Mouse (Mus musculus): Measurements from ENCODE around the gene Kansl1. TPM values are rescaled to one million over a fixed set of nuclear protein-coding genes. Genes with fewer than 3 reads are reported as not detected.
A peak's percentile ranks its signal among the peaks of the same experiment; 100 is the strongest.

Kansl1 gene
- polyA plus RNA-seq, 1 experiment: 37.9 TPM

GRCm38 (mm10) chr11:104440521-104441474, 27.9 kb downstream of the Kansl1 start:
- Histone ChIP-seq H3K4me3 (ENCODE audit: insufficient read depth, low read length) (peak overlapping the region; percentile 74), H3K27ac (ENCODE audit: insufficient read depth, low read depth, low read length) (peak overlapping the region; percentile 99), H3K4me1 (ENCODE audit: control insufficient read depth, insufficient read depth, low read length) (peaks cover 15% of the 10 kb centered on the region)
- TF ChIP-seq CTCF (IDR thresholded peaks at IDR 0.05; ENCODE audit: low read depth, low read length) (no peak), POLR2A (IDR thresholded peaks at IDR 0.05; ENCODE audit: borderline replicate concordance, low read depth, low read length) (no peak)

- H3K27ac ChIP-seq (ENCODE audit: insufficient read depth, low read depth, low read length): no peak overlapping the region
Observed at GRCm38 (mm10) chr11:104439703-104440102, 29.0 kb downstream of the Kansl1 start.

GRCm38 (mm10) chr11:104438450-104438849, 30.2 kb downstream of the Kansl1 start:
- Histone ChIP-seq H3K4me1 (ENCODE audit: control insufficient read depth, insufficient read depth, low read length) (peaks cover 26% of the 10 kb centered on the region), H3K27ac (ENCODE audit: insufficient read depth, low read depth, low read length) (no peak overlapping the region; the same call in 1 of the 2 replicates)

More at GRCm38 (mm10) chr11:104439703-104440102, 29.0 kb downstream of the Kansl1 start:
- no peak for TF ChIP-seq POLR2A (IDR thresholded peaks at IDR 0.05; ENCODE audit: borderline replicate concordance, low read depth, low read length)
- TF ChIP-seq CTCF (IDR thresholded peaks at IDR 0.05; ENCODE audit: low read depth, low read length): no peak
- no peak overlapping the region for H3K4me3 ChIP-seq (ENCODE audit: insufficient read depth, low read length)
- peaks cover 19% of the 10 kb centered on the region for H3K4me1 ChIP-seq (ENCODE audit: control insufficient read depth, insufficient read depth, low read length)

GRCm38 (mm10) chr11:104436394-104436954, 32.2 kb downstream of the Kansl1 start:
- TF ChIP-seq POLR2A (IDR thresholded peaks at IDR 0.05; ENCODE audit: borderline replicate concordance, low read depth, low read length) (no peak), CTCF (IDR thresholded peaks at IDR 0.05; ENCODE audit: low read depth, low read length) (no peak)
- Histone ChIP-seq H3K4me3 (ENCODE audit: insufficient read depth, low read length) (no peak overlapping the region), H3K27ac (ENCODE audit: insufficient read depth, low read depth, low read length) (no peak overlapping the region), H3K4me1 (ENCODE audit: control insufficient read depth, insufficient read depth, low read length) (peaks cover 34% of the 10 kb centered on the region)

More at GRCm38 (mm10) chr11:104438450-104438849, 30.2 kb downstream of the Kansl1 start:
- TF ChIP-seq CTCF (IDR thresholded peaks at IDR 0.05; ENCODE audit: low read depth, low read length): no peak
- TF ChIP-seq POLR2A (IDR thresholded peaks at IDR 0.05; ENCODE audit: borderline replicate concordance, low read depth, low read length): no peak
- no peak overlapping the region; the same call in 1 of the 2 replicates for H3K4me3 ChIP-seq (ENCODE audit: insufficient read depth, low read length)

- H3K4me3 ChIP-seq (ENCODE audit: insufficient read depth, low read length): no peak overlapping the region
- H3K27ac ChIP-seq (ENCODE audit: insufficient read depth, low read depth, low read length): no peak overlapping the region
- TF ChIP-seq CTCF (IDR thresholded peaks at IDR 0.05; ENCODE audit: low read depth, low read length): no peak
- TF ChIP-seq POLR2A (IDR thresholded peaks at IDR 0.05; ENCODE audit: borderline replicate concordance, low read depth, low read length): no peak
- peaks cover 38% of the 10 kb centered on the region for H3K4me1 ChIP-seq (ENCODE audit: control insufficient read depth, insufficient read depth, low read length)
Observed at GRCm38 (mm10) chr11:104435753-104436152, 32.9 kb downstream of the Kansl1 start.

- Histone ChIP-seq H3K4me1 (ENCODE audit: control insufficient read depth, insufficient read depth, low read length) (peaks cover 42% of the 10 kb centered on the region), H3K27ac (ENCODE audit: insufficient read depth, low read depth, low read length) (no peak overlapping the region), H3K4me3 (ENCODE audit: insufficient read depth, low read length) (no peak overlapping the region)
- TF ChIP-seq CTCF (IDR thresholded peaks at IDR 0.05; ENCODE audit: low read depth, low read length): no peak
- TF ChIP-seq POLR2A (IDR thresholded peaks at IDR 0.05; ENCODE audit: borderline replicate concordance, low read depth, low read length): no peak
Observed at GRCm38 (mm10) chr11:104435141-104435540, 33.5 kb downstream of the Kansl1 start.

GRCm38 (mm10) chr11:104432251-104432650, 36.4 kb downstream of the Kansl1 start:
- peaks cover 48% of the 10 kb centered on the region for H3K4me1 ChIP-seq (ENCODE audit: control insufficient read depth, insufficient read depth, low read length)
- TF ChIP-seq POLR2A (IDR thresholded peaks at IDR 0.05; ENCODE audit: borderline replicate concordance, low read depth, low read length): no peak
- no peak for TF ChIP-seq CTCF (IDR thresholded peaks at IDR 0.05; ENCODE audit: low read depth, low read length)
- peak overlapping the region; percentile 50 for H3K27ac ChIP-seq (ENCODE audit: insufficient read depth, low read depth, low read length)
- no peak overlapping the region for H3K4me3 ChIP-seq (ENCODE audit: insufficient read depth, low read length)

- H3K4me3 ChIP-seq (ENCODE audit: insufficient read depth, low read length): no peak overlapping the region
- TF ChIP-seq CTCF (IDR thresholded peaks at IDR 0.05; ENCODE audit: low read depth, low read length) (no peak), POLR2A (IDR thresholded peaks at IDR 0.05; ENCODE audit: borderline replicate concordance, low read depth, low read length) (no peak)
- peaks cover 46% of the 10 kb centered on the region for H3K4me1 ChIP-seq (ENCODE audit: control insufficient read depth, insufficient read depth, low read length)
- peak overlapping the region; percentile 17; the same call in 1 of the 2 replicates for H3K27ac ChIP-seq (ENCODE audit: insufficient read depth, low read depth, low read length)
Observed at GRCm38 (mm10) chr11:104431807-104432206, 36.9 kb downstream of the Kansl1 start.

GRCm38 (mm10) chr11:104424727-104425416, 43.8 kb downstream of the Kansl1 start:
- peak overlapping the region; percentile 41 for H3K4me3 ChIP-seq (ENCODE audit: insufficient read depth, low read length)
- H3K4me1 ChIP-seq (ENCODE audit: control insufficient read depth, insufficient read depth, low read length): peaks cover 37% of the 10 kb centered on the region
- TF ChIP-seq POLR2A (IDR thresholded peaks at IDR 0.05; ENCODE audit: borderline replicate concordance, low read depth, low read length) (no peak), CTCF (IDR thresholded peaks at IDR 0.05; ENCODE audit: low read depth, low read length) (no peak)
- peak overlapping the region; percentile 98 for H3K27ac ChIP-seq (ENCODE audit: insufficient read depth, low read depth, low read length)

All from bone marrow macrophage, adult 2 months (primary cell).